Mouse (Mus musculus) embryonic fibroblast, embryonic 13.5 days (primary cell): ENCODE data around the gene Ppp1r14a.

Source experiments
- CTCF ChIP-seq: IDR thresholded peaks from 2 replicates; pipeline ENCODE4 v1.5.1; 2011; ENCODE audit warnings: mild to moderate bottlenecking, control low read depth, low read length, moderate library complexity, borderline replicate concordance; ENCODE audit not compliant: insufficient read depth
- POLR2A ChIP-seq: IDR thresholded peaks from 2 replicates; pipeline ENCODE4 v1.6.1; 2011; ENCODE audit warnings: low read depth, mild to moderate bottlenecking, control low read depth, low read length, moderate library complexity

GRCm38 (mm10) chr7:29304463-29305262 lies 15.6 kb downstream of the Ppp1r14a start:
- TF ChIP-seq CTCF (no peak), POLR2A (no peak)
